Mouse (Mus musculus): ENCODE measurements around the gene Gm17622.
A peak's percentile ranks its signal among the peaks of the same experiment; 100 is the strongest.

Gene Gm17622

GRCm38 (mm10) chr13:96490433-96490832 is at the start of gene Gm17622:
Gene Gm17622 (plus strand): TSS chr13:96490733.
- no peak for DNase-seq (ENCODE audit: inconsistent age in 2 of 2, low spot score in 1 of 2)

DNA sequence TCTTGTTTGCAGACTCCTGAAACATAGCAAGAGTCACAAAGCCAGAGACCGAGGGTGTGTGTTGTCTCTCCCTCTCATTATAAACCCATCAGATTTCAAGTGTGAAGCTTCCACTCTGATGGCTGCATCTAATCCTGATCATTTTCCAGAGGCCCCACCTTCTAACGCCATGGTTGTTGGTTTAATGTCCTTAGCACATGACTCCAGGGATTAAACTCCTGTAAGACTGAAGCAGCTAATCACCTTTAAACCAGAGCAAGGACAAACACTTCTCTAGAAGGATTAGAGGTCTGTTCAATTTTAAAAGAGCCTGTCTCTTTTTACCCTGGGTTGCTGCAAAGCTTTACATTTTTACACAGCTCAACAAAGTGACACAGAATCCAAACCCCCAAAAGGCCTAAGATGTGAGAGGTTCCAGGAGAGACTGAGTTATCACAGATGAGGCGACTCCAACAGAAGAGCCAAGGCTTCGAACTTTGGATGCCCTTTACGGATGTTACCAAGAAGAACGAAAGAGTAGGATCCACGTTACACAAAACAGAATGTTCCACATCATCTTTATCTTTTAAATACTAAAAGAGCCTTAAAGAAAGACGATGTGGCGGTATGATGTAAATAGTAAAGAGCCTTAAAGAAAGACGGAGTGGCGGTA is 40.2 kb upstream of the Gm17622 start:
- DNase-seq (ENCODE audit: inconsistent age in 2 of 2, low spot score in 1 of 2), result no peak

DNA sequence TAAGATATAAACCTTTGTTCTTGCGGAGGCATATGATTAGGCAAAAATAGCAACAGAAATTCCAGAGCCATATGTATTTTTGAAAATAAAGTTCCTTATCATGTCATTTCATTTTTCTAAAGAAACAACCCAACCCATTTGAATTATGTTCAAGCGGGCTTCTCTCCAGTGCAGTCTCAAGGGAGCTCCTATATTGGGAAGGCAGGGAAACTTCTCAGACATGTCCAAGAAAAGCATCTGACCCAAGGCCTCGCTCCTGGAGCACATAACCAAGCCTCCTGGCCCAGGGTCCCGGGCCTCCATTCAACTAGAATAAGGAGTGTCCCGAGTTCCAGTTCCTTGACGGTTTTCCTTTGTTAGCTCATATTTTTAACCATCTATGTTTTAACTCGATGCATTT is 39.7 kb upstream of the Gm17622 start:
- DNase-seq (ENCODE audit: inconsistent age in 2 of 2, low spot score in 1 of 2), result no peak

DNA sequence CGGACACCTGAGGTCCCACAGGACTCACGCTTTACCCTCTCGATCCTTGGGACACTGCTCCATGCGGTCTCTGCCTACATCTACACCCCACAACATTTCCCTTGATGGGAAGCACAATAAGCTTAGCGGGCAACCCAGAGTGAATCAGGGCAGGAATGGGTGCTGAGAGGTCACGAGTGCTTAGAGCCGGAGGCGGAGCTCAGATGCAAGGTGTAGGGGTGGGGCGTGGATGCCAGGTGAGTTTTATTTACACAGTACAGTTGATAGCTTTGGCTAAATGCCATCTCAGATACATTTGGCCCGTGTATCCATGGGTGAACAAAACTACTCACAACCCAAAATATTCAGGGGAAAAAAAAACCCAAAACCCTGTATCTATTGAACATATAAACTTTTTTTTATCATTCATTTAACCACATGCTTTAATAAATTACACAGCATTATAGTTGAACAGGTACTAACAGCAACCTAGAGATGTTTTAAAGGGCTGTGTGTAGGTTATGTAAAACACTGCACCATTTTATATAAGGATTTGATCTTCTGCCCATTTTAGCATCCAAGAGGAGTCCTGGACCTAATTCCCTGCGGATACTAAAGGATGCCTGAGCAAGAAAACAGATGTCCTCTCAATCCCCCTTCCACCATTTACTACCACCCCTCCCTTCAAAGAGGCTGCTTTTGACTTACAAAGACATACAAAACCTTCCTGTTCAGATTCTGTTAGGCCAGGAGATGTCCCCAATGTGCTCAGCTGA is 39.0 kb upstream of the Gm17622 start:
- no peak for DNase-seq (ENCODE audit: inconsistent age in 2 of 2, low spot score in 1 of 2)

- no peak for DNase-seq (ENCODE audit: inconsistent age in 2 of 2, low spot score in 1 of 2)
Measured at GRCm38 (mm10) chr13:96452621-96453020, 37.9 kb upstream of the Gm17622 start.

- no peak for DNase-seq (ENCODE audit: inconsistent age in 2 of 2, low spot score in 1 of 2)
Measured at GRCm38 (mm10) chr13:96454288-96454687, 36.2 kb upstream of the Gm17622 start.

GRCm38 (mm10) chr13:96457566-96457965 is 33.0 kb upstream of the Gm17622 start:
- DNase-seq (ENCODE audit: inconsistent age in 2 of 2, low spot score in 1 of 2), result no peak

DNA sequence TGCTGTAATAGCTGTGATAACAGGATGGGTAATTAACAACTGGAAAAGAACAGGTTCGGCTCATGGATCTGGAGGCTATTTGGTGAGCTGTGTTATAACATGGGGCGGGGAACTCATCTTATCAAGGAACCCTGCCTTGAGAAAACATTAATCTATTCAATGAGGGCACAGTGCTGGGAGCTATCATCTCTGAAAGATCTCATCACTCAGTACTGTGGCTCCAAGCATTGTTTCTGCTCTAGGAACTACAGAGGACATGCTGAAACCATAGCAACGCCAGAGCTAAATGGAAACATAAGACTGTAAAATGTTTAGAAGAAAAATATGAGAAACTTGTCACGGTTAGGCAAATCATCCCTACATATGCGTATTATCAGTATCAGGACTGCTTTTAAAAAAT is 32.5 kb upstream of the Gm17622 start:
- no peak for DNase-seq (ENCODE audit: inconsistent age in 2 of 2, low spot score in 1 of 2)

- no peak for DNase-seq (ENCODE audit: inconsistent age in 2 of 2, low spot score in 1 of 2)
Measured at GRCm38 (mm10) chr13:96458606-96459005, 31.9 kb upstream of the Gm17622 start.

GRCm38 (mm10) chr13:96462644-96463043 is 27.9 kb upstream of the Gm17622 start:
- no peak for DNase-seq (ENCODE audit: inconsistent age in 2 of 2, low spot score in 1 of 2)

GRCm38 (mm10) chr13:96465315-96465714 is 25.2 kb upstream of the Gm17622 start:
- no peak for DNase-seq (ENCODE audit: inconsistent age in 2 of 2, low spot score in 1 of 2)

DNA sequence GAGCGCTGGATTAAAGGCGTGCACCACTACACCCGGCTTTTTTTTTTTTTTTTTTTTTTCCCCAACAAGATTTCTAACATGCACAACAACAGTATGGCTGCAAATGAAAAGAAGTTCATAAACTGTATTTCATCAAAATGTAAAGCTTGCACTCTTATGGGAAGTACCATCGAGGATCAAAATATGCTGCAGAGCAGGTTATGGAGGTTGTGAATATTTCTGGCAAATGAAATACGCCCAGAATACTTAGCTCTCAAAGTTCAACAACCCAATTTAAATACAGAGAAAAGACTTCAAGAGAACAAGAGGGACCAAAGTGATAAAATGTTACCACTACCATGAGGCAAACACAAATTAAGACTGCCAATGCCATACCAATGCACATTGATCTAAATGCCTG is 21.9 kb upstream of the Gm17622 start:
- no peak for DNase-seq (ENCODE audit: inconsistent age in 2 of 2, low spot score in 1 of 2)

GRCm38 (mm10) chr13:96470556-96470955 is 20.0 kb upstream of the Gm17622 start:
- no peak for DNase-seq (ENCODE audit: inconsistent age in 2 of 2, low spot score in 1 of 2)

- no peak for DNase-seq (ENCODE audit: inconsistent age in 2 of 2, low spot score in 1 of 2)
Measured at GRCm38 (mm10) chr13:96470957-96471356, 19.6 kb upstream of the Gm17622 start, which contains the start of gene Ankdd1b. Gene Ankdd1b (minus strand): TSS chr13:96471198.

DNA sequence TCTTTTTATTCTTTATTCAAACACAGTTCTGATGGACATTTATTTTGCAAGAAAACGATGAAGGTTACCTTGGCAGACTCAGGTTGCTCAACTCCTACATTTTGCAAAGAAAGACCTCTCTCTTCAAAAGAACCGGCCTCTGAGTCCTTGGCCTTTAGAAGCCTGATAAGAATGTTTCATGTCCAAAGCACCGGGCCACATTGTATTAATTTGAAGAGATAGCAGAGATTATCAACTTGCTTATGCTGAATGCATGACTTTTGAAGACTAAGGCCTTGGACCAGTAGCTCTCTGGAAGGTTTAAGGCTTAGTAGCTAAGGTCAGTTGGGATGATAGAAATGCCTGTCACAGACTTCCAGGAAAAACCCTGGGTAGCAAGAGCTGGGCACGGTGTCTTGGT is 13.3 kb upstream of the Gm17622 start:
- DNase-seq (ENCODE audit: inconsistent age in 2 of 2, low spot score in 1 of 2), result peak; percentile 66 to 91

- no peak for DNase-seq (ENCODE audit: inconsistent age in 2 of 2, low spot score in 1 of 2)
Measured at GRCm38 (mm10) chr13:96478991-96479390, 11.5 kb upstream of the Gm17622 start.

DNA sequence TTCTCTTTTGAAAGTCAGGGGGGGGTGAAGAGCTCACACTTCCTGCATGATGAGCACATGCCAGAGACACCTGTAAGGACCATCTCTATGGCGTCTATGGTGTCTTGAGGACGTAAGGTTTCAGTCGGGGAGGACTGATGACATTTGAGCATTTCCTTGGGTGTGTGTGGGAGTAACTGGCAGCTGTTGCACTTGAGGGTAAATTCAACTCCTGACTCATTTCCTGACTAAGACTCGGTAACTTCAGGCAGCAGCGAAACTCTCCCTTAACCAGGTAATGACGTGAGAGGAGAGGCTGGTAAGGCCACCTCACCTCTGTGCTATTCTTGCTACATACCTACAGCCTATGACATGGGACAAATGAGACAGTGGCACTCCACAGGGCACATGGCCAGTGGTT is 3.3 kb upstream of the Gm17622 start:
- peak in 1 of 2 experiments; percentile 73 for DNase-seq (ENCODE audit: inconsistent age in 2 of 2, low spot score in 1 of 2)

- peak; percentile 47 to 78 for DNase-seq (ENCODE audit: inconsistent age in 2 of 2, low spot score in 1 of 2)
Measured at GRCm38 (mm10) chr13:96487968-96488367, 2.6 kb upstream of the Gm17622 start.

GRCm38 (mm10) chr13:96496630-96497029 is 6.1 kb downstream of the Gm17622 start:
- no peak for DNase-seq (ENCODE audit: inconsistent age in 2 of 2, low spot score in 1 of 2)

DNA sequence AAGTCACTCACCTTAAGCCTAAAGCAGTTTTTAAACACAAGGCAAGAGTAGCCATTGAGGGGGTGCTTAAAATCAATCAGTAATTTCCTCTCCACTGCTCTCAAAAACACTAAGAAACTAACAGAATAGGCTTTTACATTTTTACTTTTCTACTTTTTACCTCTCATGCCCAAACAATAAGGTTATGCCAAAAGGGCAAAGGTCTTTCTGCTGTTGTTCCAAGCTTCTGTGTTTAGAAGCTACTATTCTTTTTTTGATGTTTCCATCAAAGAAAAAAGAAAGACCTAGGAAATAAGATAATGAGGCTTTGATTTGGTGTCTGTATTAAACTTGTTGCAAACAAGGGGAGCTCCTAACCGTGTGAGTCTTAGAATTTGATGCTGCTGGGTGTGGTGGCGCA is 9.4 kb downstream of the Gm17622 start:
- DNase-seq (ENCODE audit: inconsistent age in 2 of 2, low spot score in 1 of 2), result no peak

GRCm38 (mm10) chr13:96505661-96506060 is 15.1 kb downstream of the Gm17622 start:
- DNase-seq (ENCODE audit: inconsistent age in 2 of 2, low spot score in 1 of 2), result no peak

- DNase-seq (ENCODE audit: inconsistent age in 2 of 2, low spot score in 1 of 2), result no peak
Measured at GRCm38 (mm10) chr13:96506313-96506712, 15.8 kb downstream of the Gm17622 start.

- DNase-seq (ENCODE audit: inconsistent age in 2 of 2, low spot score in 1 of 2), result no peak
Measured at GRCm38 (mm10) chr13:96507541-96507940, 17.0 kb downstream of the Gm17622 start.

All from adrenal gland, adult (tissue).